Mouse (Mus musculus): ENCODE measurements around the gene Fam19a2. TPM values are rescaled to one million over a fixed set of nuclear protein-coding genes. Genes with fewer than 3 reads are reported as not detected.

The Fam19a2 gene
- polyA plus RNA-seq, 1 experiment: 0.01 TPM

DNA sequence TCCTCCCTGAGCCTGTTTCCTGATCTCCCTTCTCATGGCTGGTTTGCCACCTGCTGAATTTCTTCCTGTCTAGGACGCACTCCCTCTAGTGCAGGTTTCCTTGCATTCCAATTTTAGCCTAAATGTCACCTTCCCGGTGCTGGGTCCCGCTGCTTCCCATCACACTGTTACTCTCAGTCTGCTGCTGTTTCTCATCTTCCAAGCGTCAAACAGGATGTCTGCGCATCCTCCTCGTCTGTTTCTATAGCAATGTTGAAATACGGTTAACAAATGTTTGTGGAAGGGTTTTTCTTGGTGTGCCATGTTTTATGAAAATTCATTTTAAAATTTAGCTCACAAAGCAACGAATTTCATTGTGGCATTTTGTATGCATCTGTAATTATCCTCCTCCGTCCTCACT, 131.6 kb downstream of the Fam19a2 start:
- H3K4me2 ChIP-seq (ENCODE audit: low read depth): no peak overlapping the region
- H3K36me3 ChIP-seq (ENCODE audit: control insufficient read depth, insufficient read depth): no peaks in the 10 kb centered on the region
- H3ac ChIP-seq (ENCODE audit: control insufficient read depth, insufficient read length): no peak overlapping the region
- no peak overlapping the region for H3K4me3 ChIP-seq
- no peaks in the 10 kb centered on the region for H3K27me3 ChIP-seq (ENCODE audit: control insufficient read depth, insufficient read depth, insufficient read length)
- no peaks in the 10 kb centered on the region for H3K79me2 ChIP-seq (ENCODE audit: control insufficient read depth, insufficient read depth)
- TF ChIP-seq POLR2AphosphoS2 (IDR thresholded peaks at IDR 0.05; ENCODE audit: insufficient read length, low read depth) (no peak), CEBPB (IDR thresholded peaks at IDR 0.05; ENCODE audit: insufficient read depth, poor library complexity, severe bottlenecking) (no peak), MYOG (IDR thresholded peaks at IDR 0.05; ENCODE audit: control insufficient read depth in 1 of 3, insufficient read depth in 1 of 3, insufficient read length in 2 of 3, low read depth in 2 of 3) (no peak), USF1 (IDR thresholded peaks at IDR 0.05; ENCODE audit: low read depth) (no peak), MAX (IDR thresholded peaks at IDR 0.05; ENCODE audit: low read depth) (no peak), SRF (IDR thresholded peaks at IDR 0.05; ENCODE audit: control insufficient read depth, insufficient read length, low read depth) (no peak), E2F4 (IDR thresholded peaks at IDR 0.05; ENCODE audit: insufficient read depth) (no peak), MYOD1 (IDR thresholded peaks at IDR 0.05; ENCODE audit: control insufficient read depth in 1 of 3, insufficient read length in 2 of 3, low read depth in 2 of 3) (no peak), POLR2A (IDR thresholded peaks at IDR 0.05; ENCODE audit: insufficient read length, low read depth) (no peak), REST (IDR thresholded peaks at IDR 0.05; ENCODE audit: insufficient read depth, insufficient read length) (no peak), TCF3 (IDR thresholded peaks at IDR 0.05; ENCODE audit: insufficient read length, low read depth) (no peak), TCF12 (IDR thresholded peaks at IDR 0.05; ENCODE audit: insufficient read depth, poor library complexity, severe bottlenecking) (no peak)

DNA sequence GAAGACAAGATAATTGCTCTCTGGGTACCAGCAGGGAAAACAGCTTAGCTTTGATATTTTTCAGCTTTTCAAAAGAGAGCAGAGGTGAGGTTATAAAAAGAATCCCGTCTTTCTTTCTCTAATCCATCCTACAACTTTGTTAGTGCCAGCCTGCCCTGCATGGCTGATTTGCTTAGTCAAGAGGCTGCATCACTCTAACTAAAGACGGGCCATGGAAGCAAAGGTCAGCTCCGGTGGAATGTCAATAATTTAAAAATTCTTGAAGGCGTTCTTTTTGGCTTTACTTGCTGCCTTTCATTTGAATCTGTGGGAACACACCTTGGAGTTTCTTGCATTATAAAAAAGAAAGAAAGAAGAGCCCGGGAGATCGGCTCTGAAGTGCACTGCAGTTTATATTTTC, 134.3 kb downstream of the Fam19a2 start:
- Histone ChIP-seq H3K4me2 (ENCODE audit: low read depth) (no peak overlapping the region), H3K36me3 (ENCODE audit: control insufficient read depth, insufficient read depth) (no peaks in the 10 kb centered on the region), H3K79me2 (ENCODE audit: control insufficient read depth, insufficient read depth) (no peaks in the 10 kb centered on the region), H3K4me3 (no peak overlapping the region), H3ac (ENCODE audit: control insufficient read depth, insufficient read length) (no peak overlapping the region), H3K27me3 (ENCODE audit: control insufficient read depth, insufficient read depth, insufficient read length) (no peaks in the 10 kb centered on the region)
- TF ChIP-seq TCF12 (IDR thresholded peaks at IDR 0.05; ENCODE audit: insufficient read depth, poor library complexity, severe bottlenecking): no peak

DNA sequence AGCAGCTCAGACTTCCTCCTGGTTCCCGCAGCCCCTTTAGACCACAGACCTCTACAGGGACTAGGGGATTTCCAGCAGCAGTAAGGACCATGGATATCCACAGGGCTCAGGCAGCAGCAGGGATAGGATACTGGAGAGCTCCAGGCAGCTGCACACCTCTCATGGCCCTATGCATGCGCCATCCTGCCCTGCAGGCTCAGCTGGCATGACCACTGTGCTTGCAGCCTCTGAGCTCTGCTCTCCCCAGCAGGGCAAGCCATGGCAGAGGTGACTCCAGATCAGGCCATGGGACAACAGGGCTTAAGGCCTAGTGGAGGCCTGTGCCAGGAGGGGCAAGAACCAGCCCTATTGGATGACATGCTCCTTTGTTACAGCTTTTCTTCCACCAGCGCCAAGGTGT, 137.4 kb downstream of the Fam19a2 start:
- H3K79me2 ChIP-seq (ENCODE audit: control insufficient read depth, insufficient read depth): no peaks in the 10 kb centered on the region
- H3ac ChIP-seq (ENCODE audit: control insufficient read depth, insufficient read length): no peak overlapping the region
- TF ChIP-seq MYOG (IDR thresholded peaks at IDR 0.05; ENCODE audit: control insufficient read depth in 1 of 3, insufficient read depth in 1 of 3, insufficient read length in 2 of 3, low read depth in 2 of 3) (no peak), USF1 (IDR thresholded peaks at IDR 0.05; ENCODE audit: low read depth) (no peak), POLR2AphosphoS2 (IDR thresholded peaks at IDR 0.05; ENCODE audit: insufficient read length, low read depth) (no peak), TCF12 (IDR thresholded peaks at IDR 0.05; ENCODE audit: insufficient read depth, poor library complexity, severe bottlenecking) (no peak), CEBPB (IDR thresholded peaks at IDR 0.05; ENCODE audit: insufficient read depth, poor library complexity, severe bottlenecking) (no peak), MAX (IDR thresholded peaks at IDR 0.05; ENCODE audit: low read depth) (no peak), TCF3 (IDR thresholded peaks at IDR 0.05; ENCODE audit: insufficient read length, low read depth) (no peak), MYOD1 (IDR thresholded peaks at IDR 0.05; ENCODE audit: control insufficient read depth in 1 of 3, insufficient read length in 2 of 3, low read depth in 2 of 3) (no peak), E2F4 (IDR thresholded peaks at IDR 0.05; ENCODE audit: insufficient read depth) (no peak), SRF (IDR thresholded peaks at IDR 0.05; ENCODE audit: control insufficient read depth, insufficient read length, low read depth) (no peak), REST (IDR thresholded peaks at IDR 0.05; ENCODE audit: insufficient read depth, insufficient read length) (no peak), POLR2A (IDR thresholded peaks at IDR 0.05; ENCODE audit: insufficient read length, low read depth) (no peak)
- H3K36me3 ChIP-seq (ENCODE audit: control insufficient read depth, insufficient read depth): no peaks in the 10 kb centered on the region
- no peaks in the 10 kb centered on the region for H3K27me3 ChIP-seq (ENCODE audit: control insufficient read depth, insufficient read depth, insufficient read length)
- H3K4me2 ChIP-seq (ENCODE audit: low read depth): no peak overlapping the region
- no peak overlapping the region for H3K4me3 ChIP-seq

DNA sequence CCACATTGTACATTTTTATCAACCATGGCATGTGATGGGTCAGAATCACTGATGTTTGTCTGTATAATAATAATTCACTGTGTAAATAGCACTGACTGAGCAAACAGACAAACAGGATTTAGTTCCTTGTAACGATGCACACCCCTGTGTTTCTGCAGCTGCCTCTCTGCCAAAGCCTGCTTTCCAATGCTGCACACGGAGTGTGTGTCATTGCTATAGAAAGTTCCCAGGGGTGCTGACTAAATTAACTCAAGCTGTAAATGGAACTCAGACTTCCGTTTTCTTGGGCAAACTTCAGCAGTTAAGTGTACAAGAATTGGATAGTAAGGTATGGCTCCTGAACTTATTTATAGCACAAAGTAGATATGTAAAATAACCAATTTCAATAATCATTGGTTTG, 138.7 kb downstream of the Fam19a2 start:
- no peak overlapping the region for H3ac ChIP-seq (ENCODE audit: control insufficient read depth, insufficient read length)
- H3K4me2 ChIP-seq (ENCODE audit: low read depth): no peak overlapping the region
- H3K4me3 ChIP-seq: no peak overlapping the region
- H3K79me2 ChIP-seq (ENCODE audit: control insufficient read depth, insufficient read depth): no peaks in the 10 kb centered on the region
- H3K36me3 ChIP-seq (ENCODE audit: control insufficient read depth, insufficient read depth): no peaks in the 10 kb centered on the region
- no peaks in the 10 kb centered on the region for H3K27me3 ChIP-seq (ENCODE audit: control insufficient read depth, insufficient read depth, insufficient read length)
- no peak for TF ChIP-seq REST (IDR thresholded peaks at IDR 0.05; ENCODE audit: insufficient read depth, insufficient read length)
- no peak for TF ChIP-seq MYOD1 (IDR thresholded peaks at IDR 0.05; ENCODE audit: control insufficient read depth in 1 of 3, insufficient read length in 2 of 3, low read depth in 2 of 3)
- TF ChIP-seq POLR2AphosphoS2 (IDR thresholded peaks at IDR 0.05; ENCODE audit: insufficient read length, low read depth): no peak
- no peak for TF ChIP-seq POLR2A (IDR thresholded peaks at IDR 0.05; ENCODE audit: insufficient read length, low read depth)
- no peak for TF ChIP-seq MAX (IDR thresholded peaks at IDR 0.05; ENCODE audit: low read depth)
- TF ChIP-seq USF1 (IDR thresholded peaks at IDR 0.05; ENCODE audit: low read depth): no peak
- no peak for TF ChIP-seq SRF (IDR thresholded peaks at IDR 0.05; ENCODE audit: control insufficient read depth, insufficient read length, low read depth)
- no peak for TF ChIP-seq E2F4 (IDR thresholded peaks at IDR 0.05; ENCODE audit: insufficient read depth)
- TF ChIP-seq TCF3 (IDR thresholded peaks at IDR 0.05; ENCODE audit: insufficient read length, low read depth): no peak
- no peak for TF ChIP-seq CEBPB (IDR thresholded peaks at IDR 0.05; ENCODE audit: insufficient read depth, poor library complexity, severe bottlenecking)
- TF ChIP-seq MYOG (IDR thresholded peaks at IDR 0.05; ENCODE audit: control insufficient read depth in 1 of 3, insufficient read depth in 1 of 3, insufficient read length in 2 of 3, low read depth in 2 of 3): no peak
- TF ChIP-seq TCF12 (IDR thresholded peaks at IDR 0.05; ENCODE audit: insufficient read depth, poor library complexity, severe bottlenecking): no peak

DNA sequence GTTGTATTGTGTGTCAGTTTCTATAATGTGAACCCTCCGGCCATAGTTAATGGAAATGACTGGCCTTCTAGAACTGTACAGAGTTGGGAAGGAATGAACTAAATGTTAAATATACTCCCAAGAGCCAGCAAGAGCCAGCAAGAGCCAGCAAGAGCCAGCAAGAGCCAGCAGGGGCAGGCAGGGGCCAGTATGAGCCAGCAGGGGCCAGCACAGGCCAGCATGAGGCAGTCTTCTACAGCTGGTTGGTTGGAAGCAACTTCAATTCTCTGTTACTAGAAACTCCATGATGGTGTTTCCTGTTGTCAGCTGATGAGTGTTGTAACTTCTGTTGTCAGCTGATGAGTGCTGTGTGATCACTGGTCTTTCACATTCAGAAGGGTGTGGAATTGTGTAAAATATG, 151.2 kb downstream of the Fam19a2 start:
- H3ac ChIP-seq (ENCODE audit: control insufficient read depth, insufficient read length): no peak overlapping the region
- H3K4me2 ChIP-seq (ENCODE audit: low read depth): no peak overlapping the region
- H3K36me3 ChIP-seq (ENCODE audit: control insufficient read depth, insufficient read depth): no peaks in the 10 kb centered on the region
- no peak overlapping the region for H3K4me3 ChIP-seq
- H3K79me2 ChIP-seq (ENCODE audit: control insufficient read depth, insufficient read depth): no peaks in the 10 kb centered on the region
- TF ChIP-seq USF1 (IDR thresholded peaks at IDR 0.05; ENCODE audit: low read depth) (no peak), MYOG (IDR thresholded peaks at IDR 0.05; ENCODE audit: control insufficient read depth in 1 of 3, insufficient read depth in 1 of 3, insufficient read length in 2 of 3, low read depth in 2 of 3) (no peak), CEBPB (IDR thresholded peaks at IDR 0.05; ENCODE audit: insufficient read depth, poor library complexity, severe bottlenecking) (no peak), MYOD1 (IDR thresholded peaks at IDR 0.05; ENCODE audit: control insufficient read depth in 1 of 3, insufficient read length in 2 of 3, low read depth in 2 of 3) (no peak), TCF3 (IDR thresholded peaks at IDR 0.05; ENCODE audit: insufficient read length, low read depth) (no peak), MAX (IDR thresholded peaks at IDR 0.05; ENCODE audit: low read depth) (no peak), POLR2A (IDR thresholded peaks at IDR 0.05; ENCODE audit: insufficient read length, low read depth) (no peak), E2F4 (IDR thresholded peaks at IDR 0.05; ENCODE audit: insufficient read depth) (no peak), REST (IDR thresholded peaks at IDR 0.05; ENCODE audit: insufficient read depth, insufficient read length) (no peak), SRF (IDR thresholded peaks at IDR 0.05; ENCODE audit: control insufficient read depth, insufficient read length, low read depth) (no peak), POLR2AphosphoS2 (IDR thresholded peaks at IDR 0.05; ENCODE audit: insufficient read length, low read depth) (no peak), TCF12 (IDR thresholded peaks at IDR 0.05; ENCODE audit: insufficient read depth, poor library complexity, severe bottlenecking) (no peak)
- H3K27me3 ChIP-seq (ENCODE audit: control insufficient read depth, insufficient read depth, insufficient read length): no peaks in the 10 kb centered on the region

Measured in myocyte (in vitro differentiated cells).